Mouse (Mus musculus) myocyte (in vitro differentiated cells): ENCODE measurements around the gene Nat8f2. TPM values are rescaled to one million over a fixed set of nuclear protein-coding genes. Genes with fewer than 3 reads are reported as not detected.

Source experiments
- H3K27me3 ChIP-seq: one replicate; pipeline ENCODE4 v1.6.1; 2011; ENCODE audit not compliant: control insufficient read depth, insufficient read depth, insufficient read length
- H3K36me3 ChIP-seq: one replicate; pipeline ENCODE4 v1.6.1; 2011; ENCODE audit not compliant: control insufficient read depth, insufficient read depth
- H3K4me2 ChIP-seq: one replicate; pipeline ENCODE4 v1.6.1; 2011; ENCODE audit warnings: low read depth, control low read depth
- H3K4me3 ChIP-seq: one replicate; pipeline ENCODE4 v1.5.1; 2011; ENCODE audit warnings: mild to moderate bottlenecking, control low read depth, moderate library complexity
- H3K79me2 ChIP-seq: one replicate; pipeline ENCODE4 v1.6.1; 2011; ENCODE audit not compliant: control insufficient read depth, insufficient read depth
- H3ac ChIP-seq: one replicate; pipeline ENCODE4 v1.6.1; 2011; ENCODE audit not compliant: control insufficient read depth, insufficient read length
- CEBPB ChIP-seq: IDR thresholded peaks from 2 replicates; pipeline ENCODE4 v1.6.1; 2011; ENCODE audit warnings: mild to moderate bottlenecking, moderate library complexity; ENCODE audit not compliant: poor library complexity, insufficient read depth, severe bottlenecking
- E2F4 ChIP-seq: IDR thresholded peaks from one replicate; pipeline ENCODE4 v1.6.1; 2011; ENCODE audit warnings: mild to moderate bottlenecking, control low read depth, moderate library complexity; ENCODE audit not compliant: insufficient read depth
- MAX ChIP-seq: IDR thresholded peaks from one replicate; pipeline ENCODE4 v1.6.1; 2011; ENCODE audit warnings: low read depth, mild to moderate bottlenecking, control low read depth
- MYOD1 ChIP-seq, 3 experiments: IDR thresholded peaks; one replicate each; pipeline ENCODE4 v1.6.1; 2011; ENCODE audit warnings: control low read depth in 2 of 3, low read depth in 2 of 3, mild to moderate bottlenecking in 2 of 3, moderate library complexity in 1 of 3; ENCODE audit not compliant: insufficient read length in 2 of 3, control insufficient read depth in 1 of 3
- MYOG ChIP-seq, 3 experiments: IDR thresholded peaks; one replicate each; pipeline ENCODE4 v1.6.1; 2011; ENCODE audit warnings: control low read depth in 2 of 3, low read depth in 2 of 3, mild to moderate bottlenecking in 2 of 3; ENCODE audit not compliant: insufficient read length in 2 of 3, control insufficient read depth in 1 of 3, insufficient read depth in 1 of 3
- POLR2A ChIP-seq: IDR thresholded peaks from one replicate; pipeline ENCODE4 v1.6.1; 2011; ENCODE audit warnings: low read depth, mild to moderate bottlenecking, control low read depth, moderate library complexity; ENCODE audit not compliant: insufficient read length
- POLR2AphosphoS2 ChIP-seq: IDR thresholded peaks from one replicate; pipeline ENCODE4 v1.6.1; 2011; ENCODE audit warnings: low read depth, control low read depth; ENCODE audit not compliant: insufficient read length
- REST ChIP-seq: IDR thresholded peaks from one replicate; pipeline ENCODE4 v1.6.1; 2011; ENCODE audit warnings: mild to moderate bottlenecking, control low read depth, moderate library complexity; ENCODE audit not compliant: insufficient read depth, insufficient read length
- SRF ChIP-seq: IDR thresholded peaks from one replicate; pipeline ENCODE4 v1.6.1; 2011; ENCODE audit warnings: low read depth; ENCODE audit not compliant: control insufficient read depth, insufficient read length
- TCF12 ChIP-seq: IDR thresholded peaks from one replicate; pipeline ENCODE4 v1.6.1; 2011; ENCODE audit warnings: mild to moderate bottlenecking, control low read depth; ENCODE audit not compliant: poor library complexity, insufficient read depth, severe bottlenecking
- TCF3 ChIP-seq: IDR thresholded peaks from one replicate; pipeline ENCODE4 v1.6.1; 2011; ENCODE audit warnings: low read depth, control low read depth; ENCODE audit not compliant: insufficient read length
- USF1 ChIP-seq: IDR thresholded peaks from one replicate; pipeline ENCODE4 v1.6.1; 2011; ENCODE audit warnings: low read depth, mild to moderate bottlenecking, control low read depth, moderate library complexity
- polyA plus RNA-seq: library from polyadenylated mRNA; unstranded; fragments of >200 nt; fragmentation: generic; extraction: Trizol; gene quantifications from one replicate; pipeline ENCODE4 v1.2.1, GENCODE M21; 2012; ENCODE audit warnings: missing spikeins

Gene Nat8f2
- polyA plus RNA-seq, 1 experiment: not detected

DNA sequence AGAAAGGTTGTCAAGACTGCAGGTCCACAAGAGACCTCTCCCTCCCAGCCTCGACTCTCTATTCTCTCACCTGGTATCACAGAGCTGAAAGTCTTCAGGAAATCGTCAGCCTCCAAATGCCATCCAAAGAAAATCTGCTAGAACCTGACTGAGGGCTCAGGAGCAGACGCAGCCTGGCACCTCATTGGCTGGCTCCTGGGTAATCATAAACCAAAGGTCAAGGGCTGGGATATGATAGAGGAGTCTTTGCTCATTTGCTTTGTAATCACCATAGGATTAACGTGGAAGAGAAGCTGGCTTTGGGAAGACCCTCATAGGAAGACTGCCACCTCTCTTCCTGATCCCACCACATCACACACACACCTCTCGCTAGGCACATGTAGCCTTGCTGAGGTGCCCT lies 48.1 kb downstream of the Nat8f2 start, which contains the start of the genes Nat8f6 and Nat8f5:
Nat8f6 (minus strand) TSS at position 118 of the 400 bp plus-strand sequence.
Nat8f5 (minus strand) TSS at position 136 of the 400 bp plus-strand sequence.
- H3K79me2 ChIP-seq: no peaks in the 10 kb centered on the region
- H3ac ChIP-seq: no peak within 1 kb of the TSS
- H3K4me3 ChIP-seq: no peak within 1 kb of the TSS
- no peak for TF ChIP-seq USF1
- no peak for TF ChIP-seq MAX
- TF ChIP-seq MYOD1 (IDR thresholded peaks at IDR 0.05; ENCODE audit: control insufficient read depth in 1 of 3, insufficient read length in 2 of 3, low read depth in 2 of 3): no peak
- no peak for TF ChIP-seq POLR2A
- H3K36me3 ChIP-seq: no peaks in the 10 kb centered on the region
- H3K27me3 ChIP-seq: no peaks in the 10 kb centered on the region
- no peak within 1 kb of the TSS for H3K4me2 ChIP-seq

DNA sequence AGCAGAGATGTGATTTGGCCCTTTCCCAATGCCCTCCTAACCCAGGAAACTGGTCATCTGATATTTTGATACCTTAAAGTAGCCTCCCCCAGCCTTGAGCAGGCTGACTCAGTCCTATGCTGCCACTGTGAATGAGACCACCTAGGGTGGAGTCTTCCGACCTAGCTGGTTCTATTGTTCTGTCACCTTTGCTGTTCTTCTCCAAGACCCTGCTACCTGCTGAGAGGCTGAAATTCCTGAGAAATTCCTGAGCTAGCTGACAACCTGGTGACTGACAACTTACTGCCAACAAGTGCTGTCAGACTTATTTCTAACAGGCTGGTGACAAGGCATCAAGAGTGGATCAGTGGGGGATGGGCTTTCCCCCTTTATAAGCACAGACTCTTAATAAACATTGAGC lies 50.6 kb downstream of the Nat8f2 start:
- Histone ChIP-seq H3K79me2 (no peaks in the 10 kb centered on the region), H3K4me2 (no peak overlapping the region), H3K27me3 (no peaks in the 10 kb centered on the region), H3K36me3 (no peaks in the 10 kb centered on the region), H3ac (no peak overlapping the region), H3K4me3 (no peak overlapping the region)
- no peak for TF ChIP-seq MYOG (IDR thresholded peaks at IDR 0.05; ENCODE audit: control insufficient read depth in 1 of 3, insufficient read depth in 1 of 3, insufficient read length in 2 of 3, low read depth in 2 of 3)
- TF ChIP-seq CEBPB: no peak
- no peak for TF ChIP-seq E2F4
- TF ChIP-seq SRF: no peak
- TF ChIP-seq MYOD1 (IDR thresholded peaks at IDR 0.05; ENCODE audit: control insufficient read depth in 1 of 3, insufficient read length in 2 of 3, low read depth in 2 of 3): no peak
- no peak for TF ChIP-seq POLR2A
- TF ChIP-seq REST: no peak
- TF ChIP-seq TCF12: no peak
- no peak for TF ChIP-seq POLR2AphosphoS2
- TF ChIP-seq USF1: no peak
- no peak for TF ChIP-seq TCF3
- no peak for TF ChIP-seq MAX

Other genes starting within 250 kb of the Nat8f2 start
- not detected for gene Nat8f7, start 156.0 kb downstream of the Nat8f2 start, polyA plus RNA-seq
- gene Nat8f3, start 103.4 kb downstream of the Nat8f2 start, polyA plus RNA-seq: not detected
- not detected for gene Nat8f6, start 48.2 kb downstream of the Nat8f2 start, polyA plus RNA-seq
- gene Nat8f5, start 48.2 kb downstream of the Nat8f2 start, polyA plus RNA-seq: not detected
- gene Nat8, start 37.1 kb downstream of the Nat8f2 start, polyA plus RNA-seq: not detected
- gene Nat8f4, start 35.7 kb upstream of the Nat8f2 start, polyA plus RNA-seq: 0.31 TPM
- gene Tprkb, start 42.7 kb upstream of the Nat8f2 start, polyA plus RNA-seq: 19.8 TPM
- 3.8 TPM for gene Nat8f1, start 46.5 kb upstream of the Nat8f2 start, polyA plus RNA-seq
- gene Dusp11, start 92.5 kb upstream of the Nat8f2 start, polyA plus RNA-seq: 20.8 TPM
- gene Figla, start 147.0 kb upstream of the Nat8f2 start, polyA plus RNA-seq: not detected
- 3.6 TPM for gene Add2, start 159.5 kb upstream of the Nat8f2 start, polyA plus RNA-seq